Mouse (Mus musculus) heart, adult 2 months (tissue): ENCODE results near the gene Atf4. TPM values are rescaled to one million over a fixed set of nuclear protein-coding genes. Genes with fewer than 3 reads are reported as not detected.
A peak's percentile ranks its signal among the peaks of the same experiment; 100 is the strongest.

ENCODE experiments used
- DNase-seq, 2 experiments: peaks; one replicate each; pipeline ENCODE4 v3.0.0; 2021
- H3K27ac ChIP-seq: fragments of 200-600 bp; 2 replicates; pipeline ENCODE4 v1.8.1; 2022
- H3K27me3 ChIP-seq: fragments of 200-500 bp; 2 replicates; pipeline ENCODE4 v1.6.1; 2012; ENCODE audit warnings: mild to moderate bottlenecking, low read length, inconsistent platforms, mixed read lengths; ENCODE audit not compliant: control insufficient read depth, insufficient read depth
- H3K36me3 ChIP-seq: fragments of 200-500 bp; 2 replicates; pipeline ENCODE4 v1.6.1; 2012; ENCODE audit warnings: low read length, inconsistent platforms; ENCODE audit not compliant: control insufficient read depth, insufficient read depth
- H3K4me1 ChIP-seq: fragments of 200-500 bp; 2 replicates; pipeline ENCODE4 v1.6.1; 2011; ENCODE audit warnings: low read length; ENCODE audit not compliant: control insufficient read depth, insufficient read depth
- H3K4me3 ChIP-seq: fragments of 200-600 bp; 2 replicates; pipeline ENCODE4 v1.8.1; 2022
- H3K79me2 ChIP-seq: fragments of 200-500 bp; replicated peaks from 2 replicates; pipeline ENCODE4 v1.6.1; 2012; ENCODE audit warnings: mild to moderate bottlenecking, inconsistent platforms, low read length, moderate library complexity, mixed read lengths; ENCODE audit not compliant: control insufficient read depth, insufficient read depth
- H3K9ac ChIP-seq: fragments of 200-500 bp; 2 replicates; pipeline ENCODE4 v1.6.1; 2012; ENCODE audit warnings: low read depth, mild to moderate bottlenecking, control low read depth, inconsistent platforms, low read length, mixed read lengths
- CTCF ChIP-seq: fragments of 200-600 bp; IDR thresholded peaks from 2 replicates; pipeline ENCODE4 v1.8.1; 2022; ENCODE audit warnings: antibody characterized with exemption, mild to moderate bottlenecking, moderate library complexity
- EP300 ChIP-seq: fragments of 200-500 bp; IDR thresholded peaks from 2 replicates; pipeline ENCODE4 v1.6.1; 2011; ENCODE audit warnings: low read depth, low read length, control low read depth; ENCODE audit not compliant: insufficient read depth
- POLR2A ChIP-seq: fragments of 200-500 bp; IDR thresholded peaks from 2 replicates; pipeline ENCODE4 v1.6.1; 2011; ENCODE audit warnings: mild to moderate bottlenecking, low read depth, low read length, control low read depth; ENCODE audit not compliant: insufficient read depth
- WGBS: fragments of 180-500 bp; shearing (Covaris S2); methylation state at CpG from one replicate; pipeline ENCODE4 v1.1.7; 2018; 5-methylcytosine and 5-hydroxymethylcytosine counted together
- intact Hi-C: fragments of 180-260 bp; cut with DNase I; formaldehyde crosslinking; loops from one replicate; pipeline ENCODE4 v1.15.1; 2025
- polyA plus RNA-seq: library from polyadenylated mRNA; depleted of rRNA; stranded (reverse); fragments of >200 nt; gene quantifications from 2 replicates; pipeline ENCODE4 v1.2.3, GENCODE M21; 2012
- total RNA-seq, 2 experiments: library from RNA; stranded (reverse); gene quantifications; 2 replicates each; pipeline ENCODE4 v1.2.3; 2021

Gene Atf4
- total and polyA plus RNA-seq, 3 experiments = 65.6 to 78.5 (median 69.6) TPM

- H3K79me2 ChIP-seq = no peaks in the 10 kb centered on the region
- WGBS = 88% methylated on average over 10 of the region's 10 CpGs
- DNase-seq = no peak
- no peak overlapping the region for H3K4me3 ChIP-seq
- intact Hi-C loops = no loop called here
- H3K9ac ChIP-seq = no peak overlapping the region
- no peak overlapping the region for H3K27ac ChIP-seq
- no peak for TF ChIP-seq POLR2A
- no peak for TF ChIP-seq EP300
- no peak for TF ChIP-seq CTCF
- no peaks in the 10 kb centered on the region for H3K27me3 ChIP-seq
- H3K36me3 ChIP-seq = no peaks in the 10 kb centered on the region
- no peaks in the 10 kb centered on the region for H3K4me1 ChIP-seq
Observed at GRCm38 (mm10) chr15:80217476-80217875, 37.5 kb upstream of the Atf4 start.

GRCm38 (mm10) chr15:80219211-80219610 lies 35.8 kb upstream of the Atf4 start:
- no peaks in the 10 kb centered on the region for H3K4me1 ChIP-seq
- no peaks in the 10 kb centered on the region for H3K36me3 ChIP-seq
- H3K9ac ChIP-seq = no peak overlapping the region
- no peak overlapping the region for H3K4me3 ChIP-seq
- intact Hi-C loops = no loop called here
- no peak overlapping the region for H3K27ac ChIP-seq
- DNase-seq = peak in 1 of 2 experiments; percentile 13
- no peaks in the 10 kb centered on the region for H3K79me2 ChIP-seq
- no peak for TF ChIP-seq POLR2A
- TF ChIP-seq EP300 = no peak
- 27% methylated on average over 14 of the region's 14 CpGs for WGBS
- no peaks in the 10 kb centered on the region for H3K27me3 ChIP-seq

GRCm38 (mm10) chr15:80219705-80220657 lies 35.0 kb upstream of the Atf4 start:
- Histone ChIP-seq H3K4me1 (no peaks in the 10 kb centered on the region), H3K79me2 (no peaks in the 10 kb centered on the region), H3K9ac (no peak overlapping the region), H3K27ac (no peak overlapping the region), H3K36me3 (no peaks in the 10 kb centered on the region), H3K27me3 (no peaks in the 10 kb centered on the region), H3K4me3 (no peak overlapping the region)
- 60% methylated on average over 4 of the region's 4 CpGs for WGBS
- intact Hi-C loops = loop anchor here (10.0 kb wide), 1 partner anchor 275 kb away; no protein-coding TSS in a partner anchor
- no peak for DNase-seq
- TF ChIP-seq CTCF (no peak), POLR2A (no peak), EP300 (no peak)

- H3K36me3 ChIP-seq = no peaks in the 10 kb centered on the region
- H3K4me1 ChIP-seq = no peaks in the 10 kb centered on the region
- no peak overlapping the region for H3K4me3 ChIP-seq
- no peaks in the 10 kb centered on the region for H3K79me2 ChIP-seq
- no peak overlapping the region for H3K9ac ChIP-seq
- no peak overlapping the region for H3K27ac ChIP-seq
- DNase-seq = no peak
- H3K27me3 ChIP-seq = no peaks in the 10 kb centered on the region
- intact Hi-C loops = loop anchor here (10.0 kb wide), 1 partner anchor 276 kb away; no protein-coding TSS in a partner anchor
- TF ChIP-seq CTCF (no peak), POLR2A (no peak), EP300 (no peak)
- 75% methylated on average over 8 of the region's 8 CpGs for WGBS
Observed at GRCm38 (mm10) chr15:80221031-80221430, 34.0 kb upstream of the Atf4 start.

- Histone ChIP-seq H3K27me3 (no peaks in the 10 kb centered on the region), H3K4me1 (no peaks in the 10 kb centered on the region), H3K9ac (no peak overlapping the region), H3K79me2 (no peaks in the 10 kb centered on the region), H3K4me3 (no peak overlapping the region), H3K36me3 (no peaks in the 10 kb centered on the region), H3K27ac (no peak overlapping the region)
- 65% methylated on average over 7 of the region's 7 CpGs for WGBS
- TF ChIP-seq POLR2A (no peak), CTCF (no peak), EP300 (no peak)
- DNase-seq = no peak
- intact Hi-C loops = loop anchor here (2.0 to 10.0 kb wide), 2 partner anchors 135 to 279 kb away; no protein-coding TSS in a partner anchor
Observed at GRCm38 (mm10) chr15:80223751-80224150, 31.2 kb upstream of the Atf4 start.

- DNase-seq = peak; percentile 53 to 81
- Histone ChIP-seq H3K4me3 (no peak overlapping the region), H3K4me1 (no peaks in the 10 kb centered on the region), H3K27me3 (no peaks in the 10 kb centered on the region), H3K36me3 (no peaks in the 10 kb centered on the region), H3K9ac (no peak overlapping the region), H3K27ac (no peak overlapping the region), H3K79me2 (no peaks in the 10 kb centered on the region)
- intact Hi-C loops = loop anchor here (2.0 to 10.0 kb wide), 4 partner anchors 37 to 280 kb away; partner anchors contain the start of genes Rps19bp1 and Tab1
- WGBS = 18% methylated on average over 9 of the region's 9 CpGs
- TF ChIP-seq CTCF = peak; percentile 82
- TF ChIP-seq EP300 = no peak
- TF ChIP-seq POLR2A = no peak
Observed at GRCm38 (mm10) chr15:80225208-80225607, 29.8 kb upstream of the Atf4 start.
